Mouse (Mus musculus) lung, postnatal 14 days (tissue): ENCODE results near the gene Klhl31.

Source experiments
- DNase-seq: peaks from one replicate; pipeline ENCODE4 v3.0.0; 2021

Klhl31 gene

GRCm38 (mm10) chr9:77624171-77624570 lies 12.1 kb upstream of the Klhl31 start:
- no peak for DNase-seq

DNA sequence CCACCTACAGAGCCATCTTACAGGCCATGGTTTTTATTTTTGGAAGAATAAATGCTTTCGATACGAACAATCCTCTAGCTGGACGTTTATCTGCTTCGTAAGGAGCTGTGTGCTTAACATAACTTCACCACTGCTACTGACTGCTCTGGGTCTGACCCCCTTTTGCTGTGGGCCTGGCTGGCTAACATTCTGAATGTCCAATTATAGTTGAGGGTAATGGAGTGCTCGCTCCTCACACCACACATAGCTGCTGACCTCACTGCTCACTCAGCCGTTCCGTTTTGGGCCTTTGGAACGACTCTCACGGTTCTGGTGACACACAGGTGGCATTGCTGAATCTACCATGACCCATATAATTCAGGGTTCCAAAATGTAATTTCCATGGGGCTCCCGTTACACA lies 7.6 kb upstream of the Klhl31 start:
- DNase-seq, result no peak

- no peak for DNase-seq
Observed at GRCm38 (mm10) chr9:77629708-77630107, 6.6 kb upstream of the Klhl31 start.

DNA sequence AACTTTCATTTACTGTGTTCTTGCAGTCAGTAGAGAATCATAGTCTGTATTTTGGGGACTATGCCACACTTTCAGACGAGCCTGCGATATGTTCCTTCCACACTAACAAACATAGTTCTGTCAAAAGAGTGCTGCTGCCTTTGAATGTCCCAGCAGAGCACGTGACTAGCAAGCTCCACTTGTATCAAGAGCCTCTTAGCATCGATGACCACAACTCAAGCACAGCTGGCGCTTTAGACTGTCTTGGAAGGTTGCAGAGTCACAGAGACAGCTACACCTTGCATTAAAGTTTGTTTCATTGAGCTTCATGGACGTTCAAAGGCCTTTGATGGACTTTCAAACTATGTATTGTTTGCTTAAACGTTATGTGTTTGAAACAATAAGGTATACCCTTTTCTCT lies 5.5 kb upstream of the Klhl31 start:
- peak; percentile 28 for DNase-seq

DNA sequence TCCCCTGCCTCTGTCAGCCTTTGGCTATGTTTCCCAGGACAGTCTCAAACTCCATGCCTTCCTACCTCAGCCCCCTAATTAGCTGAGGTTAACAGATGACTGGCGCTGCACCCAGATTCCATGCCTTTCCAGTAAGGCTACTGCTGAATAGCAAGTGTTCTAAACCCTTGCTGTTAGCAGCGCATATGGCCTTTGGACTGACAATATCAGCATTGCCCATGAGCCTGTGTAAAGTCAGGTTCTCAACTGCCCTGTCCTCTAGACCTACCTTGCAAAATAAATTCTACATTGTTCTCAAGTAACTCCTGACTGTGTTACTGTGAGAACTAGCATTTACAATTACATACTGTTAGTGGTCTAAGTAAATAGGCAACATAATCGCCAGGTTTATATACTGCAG lies 3.9 kb upstream of the Klhl31 start:
- no peak for DNase-seq

GRCm38 (mm10) chr9:77636003-77636402 lies 297 bp upstream of the Klhl31 start:
- no peak for DNase-seq

DNA sequence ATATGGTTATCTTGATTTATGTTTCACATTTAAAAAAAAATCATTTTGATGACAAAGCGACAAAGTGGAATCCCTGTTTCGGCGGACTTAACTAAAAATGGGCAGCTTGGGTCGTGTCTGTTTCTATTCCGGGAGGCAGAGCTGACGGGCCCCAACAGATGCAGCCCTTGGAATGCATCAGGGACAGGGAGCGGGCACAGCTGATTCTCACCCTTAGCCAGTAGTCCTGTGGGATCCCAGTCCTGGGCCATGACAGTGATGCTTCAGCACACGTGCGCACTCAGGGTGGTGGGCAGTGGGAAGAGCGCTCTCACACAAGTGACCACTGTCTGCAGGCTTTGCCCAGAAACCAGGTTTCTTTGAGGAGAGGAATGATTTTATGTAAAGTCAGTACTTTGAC lies 1.1 kb downstream of the Klhl31 start:
- DNase-seq, result no peak

GRCm38 (mm10) chr9:77645176-77645575 lies 8.9 kb downstream of the Klhl31 start:
- DNase-seq, result no peak

- DNase-seq, result no peak
Observed at GRCm38 (mm10) chr9:77651847-77652246, 15.5 kb downstream of the Klhl31 start.

DNA sequence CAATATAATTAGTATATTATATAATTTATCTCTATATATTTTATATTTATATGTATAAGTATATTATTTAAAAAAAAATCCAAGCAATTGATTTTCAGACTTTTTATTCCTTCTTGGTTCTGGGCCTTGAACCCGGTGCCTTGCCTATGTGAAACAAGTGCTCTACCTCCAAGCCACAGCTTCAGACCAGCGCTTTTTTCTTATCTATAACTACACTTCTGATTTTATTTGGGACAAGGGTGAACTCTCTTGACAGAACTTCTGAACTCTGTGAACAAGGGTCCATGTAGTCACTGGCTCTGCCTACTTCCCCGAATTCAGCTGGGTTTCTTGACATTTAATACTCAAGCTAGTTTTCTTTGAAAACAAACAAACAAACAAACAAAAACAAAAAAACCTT lies 17.6 kb downstream of the Klhl31 start:
- DNase-seq, result no peak

DNA sequence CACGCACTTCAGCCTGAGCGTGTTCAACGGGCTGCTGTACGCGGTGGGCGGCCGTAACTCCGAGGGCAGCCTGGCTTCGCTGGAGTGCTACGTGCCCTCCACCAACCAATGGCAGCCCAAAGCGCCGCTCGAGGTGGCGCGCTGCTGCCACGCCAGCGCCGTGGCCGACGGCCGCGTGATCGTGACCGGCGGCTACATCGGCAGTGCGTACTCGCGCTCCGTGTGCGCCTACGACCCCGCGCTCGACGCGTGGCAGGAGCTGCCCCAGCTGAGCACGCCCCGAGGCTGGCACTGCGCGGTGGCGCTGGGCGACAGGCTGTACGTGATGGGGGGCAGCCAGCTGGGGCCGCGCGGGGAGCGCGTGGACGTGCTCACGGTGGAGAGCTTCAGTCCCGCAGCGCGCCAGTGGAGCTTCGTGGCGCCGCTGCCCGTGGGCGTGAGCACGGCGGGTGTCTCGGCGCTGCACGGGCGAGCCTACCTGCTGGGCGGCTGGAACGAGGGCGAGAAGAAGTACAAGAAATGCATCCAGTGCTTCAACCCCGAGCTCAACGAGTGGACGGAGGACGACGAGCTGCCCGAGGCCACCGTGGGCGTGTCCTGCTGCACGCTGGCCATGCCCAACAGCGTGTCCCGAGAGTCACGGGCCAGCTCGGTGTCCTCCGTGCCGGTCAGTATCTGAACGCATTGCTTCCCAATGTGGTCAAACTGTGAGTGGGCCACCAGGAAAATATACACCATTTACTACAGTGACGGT lies 19.1 kb downstream of the Klhl31 start:
- peak; percentile 17 for DNase-seq

GRCm38 (mm10) chr9:77655935-77656288 lies 19.6 kb downstream of the Klhl31 start:
- peak; percentile 52 for DNase-seq

- no peak for DNase-seq
Observed at GRCm38 (mm10) chr9:77662917-77663316, 26.6 kb downstream of the Klhl31 start.

GRCm38 (mm10) chr9:77670095-77670494 lies 33.8 kb downstream of the Klhl31 start:
- DNase-seq, result no peak

DNA sequence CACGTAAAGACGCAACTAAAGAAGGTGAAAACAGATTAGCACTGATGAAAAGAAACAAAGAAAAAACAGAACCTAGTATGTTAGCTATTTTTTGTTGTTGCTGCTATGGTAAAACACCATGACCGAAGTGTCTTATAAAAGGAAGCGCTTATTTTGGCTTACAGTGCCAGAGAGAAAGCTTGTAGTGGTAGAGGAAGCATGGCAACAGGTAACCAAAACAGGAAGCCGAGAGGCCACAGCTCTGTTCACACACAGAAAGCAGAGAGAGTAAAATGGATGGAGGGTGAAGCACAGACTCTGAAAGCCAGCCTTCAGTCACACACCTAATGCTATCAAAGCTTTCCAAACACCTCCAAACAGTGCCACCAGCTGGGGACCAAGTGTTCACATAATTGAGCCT lies 34.7 kb downstream of the Klhl31 start:
- no peak for DNase-seq

GRCm38 (mm10) chr9:77673218-77673617 lies 36.9 kb downstream of the Klhl31 start:
- DNase-seq, result no peak

DNA sequence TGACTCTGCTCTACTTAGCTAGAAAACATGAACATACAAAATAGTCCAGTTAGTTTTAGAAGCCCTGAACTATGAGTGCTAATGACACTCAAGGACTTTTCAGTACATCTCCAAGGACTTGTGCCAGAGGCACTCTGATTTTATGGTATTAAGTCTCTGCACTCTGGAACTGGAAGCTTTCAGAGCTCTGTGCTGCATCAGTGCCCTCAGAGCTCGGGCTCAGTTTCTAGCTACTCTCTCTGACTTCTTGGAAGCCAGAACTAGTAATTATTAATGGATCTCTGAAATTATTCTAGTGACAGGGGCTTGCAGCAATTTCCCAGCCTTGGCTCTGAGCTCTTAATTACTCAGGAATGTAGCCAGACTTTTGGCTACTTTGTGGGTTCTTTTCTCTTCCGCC lies 37.7 kb downstream of the Klhl31 start:
- no peak for DNase-seq

DNA sequence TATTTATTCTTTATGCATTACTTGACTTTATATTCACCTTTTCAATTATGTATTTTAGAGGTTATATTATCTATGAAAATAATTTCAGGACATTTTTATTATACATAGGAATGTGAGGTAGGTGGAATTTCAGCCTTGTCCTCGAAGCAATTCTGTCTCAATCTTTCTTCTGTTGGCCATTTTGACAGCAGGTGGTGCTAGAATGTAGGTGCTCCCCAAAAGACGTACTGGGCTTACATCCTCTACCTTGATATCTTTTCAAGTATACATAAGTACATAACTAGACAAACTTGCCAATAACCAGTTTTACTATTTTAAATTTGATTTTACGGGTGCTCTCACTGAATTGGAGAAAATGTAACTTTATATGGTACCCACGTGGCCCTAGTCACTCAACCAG lies 48.6 kb downstream of the Klhl31 start:
- DNase-seq, result no peak

DNA sequence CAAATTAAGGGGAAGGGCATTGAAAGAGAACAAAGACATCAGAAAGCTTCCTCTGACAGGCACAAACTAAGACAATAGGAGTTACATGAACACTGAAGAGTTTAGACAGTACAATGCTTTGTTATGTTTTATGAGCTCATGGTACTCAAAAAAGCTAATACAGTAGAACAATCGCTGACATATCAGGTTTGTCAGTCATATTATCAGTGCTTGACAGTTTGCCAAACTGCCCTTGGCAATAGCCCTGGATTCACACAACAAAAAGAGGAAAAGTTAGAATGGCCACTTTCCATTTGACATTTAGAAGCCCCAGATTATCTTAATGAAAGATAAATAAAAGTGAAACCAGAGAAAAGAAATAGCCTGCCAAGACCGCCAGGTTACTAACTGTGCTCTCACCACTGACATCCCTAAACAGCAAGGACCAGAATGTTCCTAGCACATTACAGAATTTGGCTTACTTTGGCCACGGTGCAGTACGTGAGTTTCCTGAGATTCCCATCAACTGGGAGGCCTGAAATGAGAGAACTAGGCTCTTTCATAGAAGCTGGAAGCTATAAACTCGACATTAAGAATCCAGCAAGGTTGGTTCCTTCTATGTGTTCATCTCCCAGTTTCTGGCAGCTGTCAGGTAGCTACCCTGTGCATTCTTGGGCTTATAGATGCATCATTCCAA lies 49.7 kb downstream of the Klhl31 start:
- no peak for DNase-seq

DNA sequence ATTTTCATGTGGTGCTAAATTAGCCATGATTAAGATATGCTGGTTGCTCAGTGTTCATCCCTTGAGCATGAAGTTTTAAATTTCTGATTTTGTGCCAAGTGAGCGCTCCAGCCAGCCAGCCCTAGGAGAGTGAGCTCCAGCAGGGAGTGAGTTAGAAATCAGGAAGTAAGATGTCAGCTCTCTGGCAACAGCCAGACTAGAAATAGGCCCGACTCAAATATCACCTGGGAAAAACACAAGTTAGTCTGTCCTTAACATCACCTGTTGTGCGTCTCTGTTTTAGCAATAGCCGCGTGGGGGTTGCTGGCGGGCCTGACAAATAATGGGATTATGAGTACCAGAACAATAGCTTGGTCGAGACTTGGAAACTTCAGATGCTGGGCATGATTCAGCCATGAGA lies 56.4 kb downstream of the Klhl31 start:
- no peak for DNase-seq

GRCm38 (mm10) chr9:77693405-77693804 lies 57.1 kb downstream of the Klhl31 start:
- DNase-seq, result peak; percentile 16

DNA sequence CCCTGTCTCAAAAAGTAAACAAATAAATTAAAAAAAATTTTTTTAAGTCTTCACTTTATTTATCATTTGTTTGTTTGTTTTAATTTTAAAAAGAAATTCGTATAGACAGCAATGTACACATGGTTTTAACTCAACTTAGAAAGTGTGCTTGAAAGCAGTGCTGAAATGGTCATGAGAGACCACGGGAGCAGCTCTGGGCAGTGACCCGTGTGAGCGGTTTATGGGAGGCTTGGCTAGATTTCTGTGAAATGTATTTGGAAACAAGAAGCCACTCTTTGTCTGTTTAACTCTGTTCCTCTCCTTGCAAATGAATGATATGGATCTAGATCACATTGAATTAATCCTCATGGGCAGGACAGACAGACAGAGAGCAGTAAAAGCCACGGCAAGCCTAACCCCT lies 59.3 kb downstream of the Klhl31 start:
- DNase-seq, result no peak

DNA sequence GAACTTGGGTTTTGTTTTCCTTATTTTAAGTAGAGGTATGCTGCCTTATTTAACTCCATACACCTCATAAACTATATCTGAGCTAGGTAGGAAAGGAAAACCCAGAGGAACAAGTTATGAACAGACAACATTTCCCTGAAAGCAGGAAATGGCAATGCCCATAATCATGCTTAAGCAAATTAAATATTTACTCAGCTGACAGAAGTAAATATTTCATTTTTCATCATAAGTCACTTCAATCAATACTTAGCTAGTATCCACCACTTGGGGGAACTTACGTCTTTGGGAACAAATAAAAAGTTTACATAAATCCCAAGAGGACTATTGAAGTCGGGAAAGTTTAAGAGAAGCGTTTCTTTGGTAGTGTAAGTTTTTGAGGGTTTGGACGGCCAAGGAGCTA lies 67.2 kb downstream of the Klhl31 start:
- DNase-seq, result no peak

DNA sequence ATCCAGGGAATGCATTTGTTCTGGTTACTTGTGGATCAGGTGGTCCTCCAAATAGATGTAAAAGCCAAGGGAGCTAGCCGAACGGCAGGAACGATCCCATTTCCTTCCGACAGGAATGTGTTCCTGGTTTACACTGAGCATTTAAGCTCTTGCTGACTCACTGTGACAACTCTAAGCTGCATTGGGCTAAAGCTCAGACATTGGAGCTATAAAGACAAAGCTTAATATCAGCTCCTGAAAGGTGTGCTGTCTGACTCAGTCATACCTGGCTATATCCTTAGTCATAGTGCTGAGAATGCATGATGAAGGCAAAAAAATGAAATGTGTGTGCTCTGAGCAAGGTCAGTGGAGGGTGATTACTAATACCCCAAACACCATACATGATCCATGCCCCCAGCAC lies 67.8 kb downstream of the Klhl31 start:
- DNase-seq, result no peak

GRCm38 (mm10) chr9:77706515-77706914 lies 70.2 kb downstream of the Klhl31 start:
- DNase-seq, result no peak
